Mouse (Mus musculus): ENCODE data around the gene Phospho2.
"Not testable (repeated sequence)": the region's sequence is repeated elsewhere in the genome, so short reads cannot be mapped to it uniquely, and the experiment has no call there.

Phospho2 gene

GRCm38 (mm10) chr2:69789429-69790069 is at the start of gene Phospho2, which contains the start of gene Ccdc173:
TSS of gene Phospho2 (plus strand) at chr2:69789623.
TSS of gene Ccdc173 (minus strand) at chr2:69789575.
- DNase-seq (ENCODE audit: low spot score in 2 of 2) = peak; percentile 95 to 96

- DNase-seq (ENCODE audit: low spot score in 2 of 2) = no peak
Observed at GRCm38 (mm10) chr2:69745091-69745490, 44.3 kb upstream of the Phospho2 start.

- no peak for DNase-seq (ENCODE audit: low spot score in 2 of 2)
Observed at GRCm38 (mm10) chr2:69760980-69761379, 28.4 kb upstream of the Phospho2 start.

GRCm38 (mm10) chr2:69763340-69763739 is 26.1 kb upstream of the Phospho2 start:
- DNase-seq (ENCODE audit: low spot score in 2 of 2) = no peak

- DNase-seq (ENCODE audit: low spot score in 2 of 2) = no peak
Observed at GRCm38 (mm10) chr2:69764716-69765115, 24.7 kb upstream of the Phospho2 start.

GRCm38 (mm10) chr2:69773331-69773730 is 16.1 kb upstream of the Phospho2 start:
- DNase-seq (ENCODE audit: low spot score in 2 of 2) = no peak

- DNase-seq (ENCODE audit: low spot score in 2 of 2) = no peak
Observed at GRCm38 (mm10) chr2:69777985-69778835, 11.2 kb upstream of the Phospho2 start.

- no peak for DNase-seq (ENCODE audit: low spot score in 2 of 2)
Observed at GRCm38 (mm10) chr2:69778836-69779177, 10.6 kb upstream of the Phospho2 start.

GRCm38 (mm10) chr2:69788974-69789373 is 449 bp upstream of the Phospho2 start:
- DNase-seq (ENCODE audit: low spot score in 2 of 2) = no peak

GRCm38 (mm10) chr2:69790285-69790684 is 862 bp downstream of the Phospho2 start:
- DNase-seq (ENCODE audit: low spot score in 2 of 2) = peak; percentile 78 to 84

- no peak for DNase-seq (ENCODE audit: low spot score in 2 of 2)
Observed at GRCm38 (mm10) chr2:69790722-69791121, 1.3 kb downstream of the Phospho2 start.

GRCm38 (mm10) chr2:69802911-69803312 is 13.5 kb downstream of the Phospho2 start:
- DNase-seq (ENCODE audit: low spot score in 2 of 2) = peak; percentile 27 to 47

- DNase-seq (ENCODE audit: low spot score in 2 of 2) = no peak
Observed at GRCm38 (mm10) chr2:69803756-69804155, 14.3 kb downstream of the Phospho2 start.

GRCm38 (mm10) chr2:69804663-69805062 is 15.2 kb downstream of the Phospho2 start:
- not testable (repeated sequence) for DNase-seq (ENCODE audit: low spot score in 2 of 2)

GRCm38 (mm10) chr2:69810169-69810568 is 20.7 kb downstream of the Phospho2 start:
- no peak for DNase-seq (ENCODE audit: low spot score in 2 of 2)

- DNase-seq (ENCODE audit: low spot score in 2 of 2) = not testable (repeated sequence)
Observed at GRCm38 (mm10) chr2:69811349-69811748, 21.9 kb downstream of the Phospho2 start.

- DNase-seq (ENCODE audit: low spot score in 2 of 2) = no peak
Observed at GRCm38 (mm10) chr2:69816575-69816974, 27.2 kb downstream of the Phospho2 start.

GRCm38 (mm10) chr2:69818350-69819085 is 29.1 kb downstream of the Phospho2 start:
- no peak for DNase-seq (ENCODE audit: low spot score in 2 of 2)

- DNase-seq (ENCODE audit: low spot score in 2 of 2) = no peak
Observed at GRCm38 (mm10) chr2:69820201-69820600, 30.8 kb downstream of the Phospho2 start.

GRCm38 (mm10) chr2:69821711-69822110 is 32.3 kb downstream of the Phospho2 start, which contains the start of gene Klhl23:
TSS of gene Klhl23 (plus strand) at chr2:69821944.
- DNase-seq (ENCODE audit: low spot score in 2 of 2) = no peak

GRCm38 (mm10) chr2:69822361-69823128 is 33.1 kb downstream of the Phospho2 start:
- peak; percentile 20 to 23 for DNase-seq (ENCODE audit: low spot score in 2 of 2)

Data from frontal cortex, postnatal 25 days (tissue).